Mouse (Mus musculus) cerebellum, adult 11-12 months (tissue): ENCODE measurements around the gene 4931428L18Rik.
"Not testable (repeated sequence)": the region's sequence is repeated elsewhere in the genome, so short reads cannot be mapped to it uniquely, and the experiment has no call there.

Experiments
- DNase-seq: peaks from one replicate; pipeline ENCODE4 v3.0.0; 2022

4931428L18Rik gene

GRCm38 (mm10) chr1:31051370-31051921 is 171.0 kb downstream of the 4931428L18Rik start:
- no peak for DNase-seq

GRCm38 (mm10) chr1:31049954-31050652 is 172.4 kb downstream of the 4931428L18Rik start:
- no peak for DNase-seq

GRCm38 (mm10) chr1:31043208-31043607 is 179.3 kb downstream of the 4931428L18Rik start:
- DNase-seq: no peak

- DNase-seq: no peak
These were observed 179.7 kb downstream of the 4931428L18Rik start for GRCm38 (mm10) chr1:31042793-31043192.

GRCm38 (mm10) chr1:31033851-31034534 is 188.5 kb downstream of the 4931428L18Rik start:
- no peak for DNase-seq

GRCm38 (mm10) chr1:31032351-31032750 is 190.1 kb downstream of the 4931428L18Rik start:
- no peak for DNase-seq

- DNase-seq: no peak
These were observed 199.3 kb downstream of the 4931428L18Rik start for GRCm38 (mm10) chr1:31023173-31023572.

GRCm38 (mm10) chr1:31019283-31019682 is 203.2 kb downstream of the 4931428L18Rik start:
- no peak for DNase-seq

- DNase-seq: no peak
These were observed 205.1 kb downstream of the 4931428L18Rik start for GRCm38 (mm10) chr1:31017377-31017776.

- no peak for DNase-seq
These were observed 206.4 kb downstream of the 4931428L18Rik start for GRCm38 (mm10) chr1:31016068-31016467.

- no peak for DNase-seq
These were observed 207.2 kb downstream of the 4931428L18Rik start for GRCm38 (mm10) chr1:31015261-31015660.

- DNase-seq: not testable (repeated sequence)
These were observed 244.6 kb downstream of the 4931428L18Rik start, which contains the start of gene AC153137.1 for GRCm38 (mm10) chr1:30977868-30978267. AC153137.1 (minus strand) TSS chr1:30977968.

- not testable (repeated sequence) for DNase-seq
These were observed 245.2 kb downstream of the 4931428L18Rik start for GRCm38 (mm10) chr1:30977239-30977638.

GRCm38 (mm10) chr1:30951795-30952194 is 270.7 kb downstream of the 4931428L18Rik start:
- DNase-seq: no peak

GRCm38 (mm10) chr1:30950456-30950835 is 272.0 kb downstream of the 4931428L18Rik start:
- no peak for DNase-seq

GRCm38 (mm10) chr1:30949710-30950455 is 272.6 kb downstream of the 4931428L18Rik start:
- peak; percentile 97 for DNase-seq

GRCm38 (mm10) chr1:30948950-30949639 is 273.4 kb downstream of the 4931428L18Rik start:
- DNase-seq: peak; percentile 67

GRCm38 (mm10) chr1:30948361-30948949 is 274.0 kb downstream of the 4931428L18Rik start:
- DNase-seq: peak; percentile 30
